Mouse (Mus musculus) intestine, embryonic 14.5 days (tissue): Measurements from ENCODE around the gene Sars. TPM values are rescaled to one million over a fixed set of nuclear protein-coding genes. Genes with fewer than 3 reads are reported as not detected.
A peak's percentile ranks its signal among the peaks of the same experiment; 100 is the strongest.

Experiments used
- ATAC-seq: fragments of 200-750 bp; cut with Nextera tagmentation; replicated peaks from 2 replicates; pipeline ENCODE4 v1.8.0; 2017; ENCODE audit warnings: low read depth, moderate number of reproducible peaks, moderate TSS enrichment, moderate library complexity; ENCODE audit not compliant: low FRiP score, low TSS enrichment
- DNase-seq: peaks from one replicate; pipeline ENCODE4 v3.0.0-alpha.2; 2018; ENCODE audit warnings: low spot score
- H3K27ac ChIP-seq: fragments of 300-500 bp; sonication (generic); 2 replicates; pipeline ENCODE4 v1.5.1; 2014; ENCODE audit warnings: low read depth, mild to moderate bottlenecking, control low read depth
- H3K27me3 ChIP-seq: fragments of 300-500 bp; sonication (generic); replicated peaks from 2 replicates; pipeline ENCODE4 v1.6.1; 2014; ENCODE audit warnings: low read length, control low read depth; ENCODE audit not compliant: control insufficient read depth, insufficient read depth
- H3K36me3 ChIP-seq: fragments of 300-500 bp; sonication (generic); 2 replicates; pipeline ENCODE4 v1.6.1; 2014; ENCODE audit warnings: low read length, control low read depth; ENCODE audit not compliant: control insufficient read depth, insufficient read depth
- H3K4me1 ChIP-seq: fragments of 300-500 bp; sonication (generic); replicated peaks from 2 replicates; pipeline ENCODE4 v1.6.1; 2014; ENCODE audit warnings: low read length, control low read depth, mixed read lengths; ENCODE audit not compliant: control insufficient read depth, insufficient read depth
- H3K4me2 ChIP-seq: fragments of 300-500 bp; sonication (generic); 2 replicates; pipeline ENCODE4 v1.6.1; 2014; ENCODE audit warnings: low read length
- H3K4me3 ChIP-seq: fragments of 300-500 bp; sonication (generic); 2 replicates; pipeline ENCODE4 v1.5.1; 2014; ENCODE audit warnings: low read depth, low read length, control low read depth, mixed read lengths
- H3K9ac ChIP-seq: fragments of 300-500 bp; sonication (generic); 2 replicates; pipeline ENCODE4 v1.6.1; 2014; ENCODE audit warnings: mild to moderate bottlenecking, low read length
- H3K9me3 ChIP-seq: fragments of 300-500 bp; sonication (generic); 2 replicates; pipeline ENCODE4 v1.6.1; 2016; ENCODE audit warnings: low read length, control low read depth; ENCODE audit not compliant: control insufficient read depth
- whole genome bisulfite sequencing: fragments of 180-500 bp; shearing (Covaris S2); extraction: QIAGEN DNeasy Blood & Tissue Kit; methylation state at CpG from one replicate; pipeline ENCODE4 v1.1.7; 2014; 5-methylcytosine and 5-hydroxymethylcytosine counted together
- polyA plus RNA-seq: library from polyadenylated mRNA; unstranded; fragments of >200 nt; fragmentation: Nextera tagmentation; extraction: Ambion mirVana; gene quantifications from 2 replicates; pipeline ENCODE4 v1.2.1, GENCODE M21; 2014

Sars gene
- polyA plus RNA-seq, 1 experiment from 2014 or later: 136 TPM

DNA sequence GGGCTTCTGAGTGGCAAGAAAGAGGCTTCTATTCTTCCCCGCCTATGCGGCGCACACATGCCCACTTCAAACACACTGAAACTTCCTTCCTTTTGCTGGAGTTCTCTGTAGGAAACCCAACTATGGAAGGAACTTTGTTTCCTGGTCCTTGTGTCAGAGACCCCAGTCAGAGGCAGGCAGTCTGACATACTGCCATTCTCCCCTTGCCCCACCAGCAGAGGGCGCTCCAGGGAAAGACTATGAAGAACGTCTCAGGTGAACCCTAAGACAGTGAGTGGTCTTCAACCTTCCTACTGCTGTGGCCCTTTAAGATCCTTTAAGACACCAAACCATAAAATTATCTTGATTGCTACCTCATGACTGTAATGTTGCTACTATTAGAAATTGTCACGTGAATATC, 21.4 kb upstream of the Sars start:
- 84% methylated on average over 6 of the region's 6 CpGs for WGBS
- Histone ChIP-seq H3K4me1 (no peaks in the 10 kb centered on the region), H3K27me3 (no peaks in the 10 kb centered on the region), H3K9ac (no peak overlapping the region), H3K36me3 (no peaks in the 10 kb centered on the region), H3K9me3 (no peaks in the 10 kb centered on the region), H3K27ac (no peak overlapping the region), H3K4me2 (no peak overlapping the region), H3K4me3 (no peak overlapping the region)
- DNase-seq (peak; percentile 67), ATAC-seq (no peak)

DNA sequence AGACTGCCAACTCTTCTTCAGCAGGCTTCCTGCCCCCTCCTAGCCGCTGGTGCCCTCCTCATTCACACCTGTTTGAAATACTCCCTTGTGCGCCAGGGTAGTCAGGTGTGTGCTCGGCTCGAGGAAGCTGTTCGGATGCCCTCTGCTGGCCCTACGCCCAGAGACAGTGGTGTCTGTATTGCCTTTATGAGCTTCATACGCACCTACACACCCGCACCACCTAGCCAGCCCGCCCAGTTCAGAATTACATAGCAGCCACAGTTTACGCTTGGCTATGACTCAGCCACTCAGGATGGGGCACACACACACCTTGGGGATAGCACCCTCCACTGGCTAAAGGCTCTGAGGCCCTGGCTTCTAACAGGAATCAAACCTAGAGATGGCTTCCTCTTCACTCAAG, 13.9 kb upstream of the Sars start:
- Histone ChIP-seq H3K4me1 (0 out of 2 replicates have a peak, but pooled peaks cover 4% of the 10 kb centered on the region), H3K27me3 (no peaks in the 10 kb centered on the region), H3K4me3 (no peak overlapping the region), H3K9me3 (no peaks in the 10 kb centered on the region), H3K4me2 (peak overlapping the region; percentile 16), H3K9ac (no peak overlapping the region), H3K36me3 (no peaks in the 10 kb centered on the region), H3K27ac (no peak overlapping the region)
- ATAC-seq (peak; percentile 87), DNase-seq (peak; percentile 69)
- WGBS: 23% methylated on average over 10 of the region's 10 CpGs

DNA sequence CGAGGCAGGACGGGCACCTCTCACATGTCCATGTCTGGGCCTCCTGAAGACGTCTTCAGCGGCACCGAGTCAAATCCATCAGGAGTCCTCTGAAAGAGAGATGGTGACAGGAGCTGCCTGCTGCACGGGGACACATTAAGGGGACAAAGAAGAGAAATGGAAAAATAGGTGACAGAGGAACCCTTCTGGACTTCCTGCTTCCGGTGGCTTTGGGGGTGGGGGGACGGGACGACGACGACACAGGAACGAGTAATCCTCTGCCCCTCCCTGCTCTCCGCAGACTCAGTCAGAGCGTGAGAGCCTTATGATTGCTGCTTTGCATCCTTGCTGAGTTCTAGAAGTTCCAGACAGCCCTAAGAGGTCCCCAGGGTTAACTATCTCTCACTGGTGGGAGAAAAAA, 13.4 kb upstream of the Sars start:
- no peak overlapping the region for H3K9ac ChIP-seq
- ATAC-seq: peak; percentile 36; the same call in 1 of the 2 replicates
- no peaks in the 10 kb centered on the region for H3K36me3 ChIP-seq
- no peak overlapping the region for H3K4me3 ChIP-seq
- no peaks in the 10 kb centered on the region for H3K9me3 ChIP-seq
- H3K27ac ChIP-seq: no peak overlapping the region
- H3K4me1 ChIP-seq: 0 out of 2 replicates have a peak, but pooled peaks cover 4% of the 10 kb centered on the region
- no peaks in the 10 kb centered on the region for H3K27me3 ChIP-seq
- DNase-seq: no peak
- 60% methylated on average over 14 of the region's 14 CpGs for WGBS
- peak overlapping the region; percentile 16 for H3K4me2 ChIP-seq

GRCm38 (mm10) chr3:108454172-108454571, 9.2 kb upstream of the Sars start:
- ATAC-seq (no peak), DNase-seq (no peak)
- no peak overlapping the region for H3K27ac ChIP-seq
- no peaks in the 10 kb centered on the region for H3K27me3 ChIP-seq
- no peak overlapping the region for H3K4me2 ChIP-seq
- 0 out of 2 replicates have a peak, but pooled peaks cover 4% of the 10 kb centered on the region for H3K4me1 ChIP-seq
- H3K9me3 ChIP-seq: no peaks in the 10 kb centered on the region
- no peak overlapping the region for H3K4me3 ChIP-seq
- WGBS: 67% methylated on average over 1 of the region's 1 CpGs
- H3K36me3 ChIP-seq: no peaks in the 10 kb centered on the region
- H3K9ac ChIP-seq: no peak overlapping the region

DNA sequence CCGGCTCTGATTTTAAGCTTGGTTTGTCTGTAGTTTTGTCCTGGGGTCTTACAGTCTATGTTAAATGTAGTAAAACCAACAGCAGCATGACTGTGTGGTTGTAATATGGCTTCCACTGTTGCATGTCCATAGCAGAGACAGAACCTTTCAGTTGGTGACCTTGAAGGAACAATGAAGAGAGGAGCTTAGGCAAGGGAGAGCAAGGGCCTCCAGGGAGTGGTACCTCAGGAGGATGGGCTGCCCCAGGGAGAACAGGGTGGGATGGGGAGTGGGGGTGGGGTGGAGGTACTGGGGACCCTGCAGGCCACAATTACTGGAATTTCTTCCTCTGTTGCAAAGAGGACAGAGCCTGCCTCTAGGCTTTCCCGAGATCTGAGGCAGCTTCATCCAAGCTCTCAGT, 7.0 kb upstream of the Sars start:
- no peak overlapping the region for H3K4me2 ChIP-seq
- ATAC-seq: no peak
- no peaks in the 10 kb centered on the region for H3K4me1 ChIP-seq
- no peak overlapping the region for H3K27ac ChIP-seq
- H3K27me3 ChIP-seq: no peaks in the 10 kb centered on the region
- DNase-seq: no peak
- no peak overlapping the region for H3K9ac ChIP-seq
- WGBS: 94% methylated on average over 2 of the region's 2 CpGs
- H3K36me3 ChIP-seq: no peaks in the 10 kb centered on the region
- no peaks in the 10 kb centered on the region for H3K9me3 ChIP-seq
- no peak overlapping the region for H3K4me3 ChIP-seq

GRCm38 (mm10) chr3:108445366-108445705, 327 bp upstream of the Sars start:
- DNase-seq: no peak
- peak overlapping the region; percentile 88 for H3K4me3 ChIP-seq
- 0 out of 2 replicates have a peak overlapping the region, but pooled peaks have one; percentile 24 for H3K27ac ChIP-seq
- H3K4me2 ChIP-seq: peak overlapping the region; percentile 97
- WGBS: 14% methylated on average over 6 of the region's 6 CpGs
- no peaks in the 10 kb centered on the region for H3K9me3 ChIP-seq
- no peaks in the 10 kb centered on the region for H3K27me3 ChIP-seq
- peak; percentile 38; the same call in 1 of the 2 replicates for ATAC-seq
- H3K9ac ChIP-seq: peak overlapping the region; percentile 27
- H3K36me3 ChIP-seq: peaks cover 10% of the 10 kb centered on the region
- H3K4me1 ChIP-seq: peaks cover 19% of the 10 kb centered on the region

- Histone ChIP-seq H3K36me3 (peaks cover 10% of the 10 kb centered on the region), H3K4me2 (peak overlapping the region; percentile 97), H3K9ac (peak overlapping the region; percentile 71), H3K4me1 (peaks cover 19% of the 10 kb centered on the region), H3K4me3 (peak overlapping the region; percentile 88), H3K9me3 (no peaks in the 10 kb centered on the region), H3K27me3 (no peaks in the 10 kb centered on the region), H3K27ac (0 out of 2 replicates have a peak overlapping the region, but pooled peaks have one; percentile 80)
- DNase-seq (no peak), ATAC-seq (no peak)
- 24% methylated on average over 8 of the region's 8 CpGs for WGBS
These were observed 980 bp downstream of the Sars start for GRCm38 (mm10) chr3:108444029-108444428.

GRCm38 (mm10) chr3:108436380-108436714, 8.7 kb downstream of the Sars start:
- peaks cover 59% of the 10 kb centered on the region for H3K36me3 ChIP-seq
- DNase-seq (no peak), ATAC-seq (no peak)
- no peaks in the 10 kb centered on the region for H3K27me3 ChIP-seq
- H3K9ac ChIP-seq: no peak overlapping the region
- H3K4me2 ChIP-seq: no peak overlapping the region
- H3K9me3 ChIP-seq: no peaks in the 10 kb centered on the region
- H3K4me3 ChIP-seq: no peak overlapping the region
- H3K27ac ChIP-seq: no peak overlapping the region
- no peaks in the 10 kb centered on the region for H3K4me1 ChIP-seq
- WGBS: 81% methylated on average over 7 of the region's 7 CpGs

DNA sequence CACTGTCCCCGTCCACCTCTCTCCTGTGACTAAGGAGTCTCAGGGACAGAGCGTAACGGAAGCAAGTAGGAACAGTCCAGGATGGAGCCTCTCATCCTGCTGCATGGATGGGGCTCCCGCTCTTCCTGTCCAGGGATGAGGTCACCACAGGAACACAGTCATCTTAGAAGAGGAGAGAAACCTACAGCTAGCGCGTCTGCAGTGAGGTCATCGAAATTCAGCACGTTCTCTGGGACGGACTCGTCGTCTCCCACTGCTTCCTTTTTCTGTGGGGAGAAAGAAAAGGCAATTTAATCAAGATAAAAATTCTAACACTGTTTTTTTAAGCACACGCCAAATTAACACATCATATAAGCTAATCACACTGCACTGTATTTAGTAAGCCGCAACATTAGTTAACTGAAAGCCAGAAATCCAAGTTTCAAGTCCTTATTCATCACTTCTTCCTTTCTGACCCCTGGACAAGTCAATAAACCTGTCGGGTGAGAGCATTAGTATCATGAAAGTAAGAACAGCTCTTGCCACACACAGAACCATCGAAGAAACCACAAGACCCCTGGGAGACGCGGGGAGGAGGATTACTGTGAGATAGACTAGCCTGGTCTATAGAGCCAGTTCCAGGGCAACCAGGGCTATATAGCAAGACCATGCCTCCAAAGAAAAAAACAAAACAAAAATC, 9.2 kb downstream of the Sars start:
- Histone ChIP-seq H3K27me3 (no peaks in the 10 kb centered on the region), H3K4me2 (no peak overlapping the region), H3K27ac (no peak overlapping the region), H3K36me3 (peaks cover 64% of the 10 kb centered on the region), H3K4me1 (no peaks in the 10 kb centered on the region), H3K9ac (no peak overlapping the region), H3K4me3 (no peak overlapping the region), H3K9me3 (no peaks in the 10 kb centered on the region)
- ATAC-seq (no peak), DNase-seq (no peak)
- 86% methylated on average over 17 of the region's 17 CpGs for WGBS
